Mouse (Mus musculus) thymus, postnatal 14 days (tissue): ENCODE measurements around the gene Txndc15.
A peak's percentile ranks its signal among the peaks of the same experiment; 100 is the strongest.
"Not testable (repeated sequence)": the region's sequence is repeated elsewhere in the genome, so short reads cannot be mapped to it uniquely, and the experiment has no call there.

Experiments
- DNase-seq: peaks from one replicate; pipeline ENCODE4 v3.0.0; 2021

Txndc15 gene

GRCm38 (mm10) chr13:55714501-55715166 lies at the start of gene Txndc15:
TSS of gene Txndc15 (plus strand) at chr13:55714650.
- peak; percentile 90 for DNase-seq

- peak; percentile 70 for DNase-seq
These were observed 45.9 kb upstream of the Txndc15 start for GRCm38 (mm10) chr13:55668550-55668949.

- no peak for DNase-seq
These were observed 41.7 kb upstream of the Txndc15 start for GRCm38 (mm10) chr13:55672711-55673110.

GRCm38 (mm10) chr13:55677364-55677763 lies 37.1 kb upstream of the Txndc15 start:
- no peak for DNase-seq

- no peak for DNase-seq
These were observed 32.2 kb upstream of the Txndc15 start for GRCm38 (mm10) chr13:55682201-55682600.

- no peak for DNase-seq
These were observed 30.9 kb upstream of the Txndc15 start for GRCm38 (mm10) chr13:55683581-55683980.

- no peak for DNase-seq
These were observed 28.3 kb upstream of the Txndc15 start for GRCm38 (mm10) chr13:55686107-55686633.

GRCm38 (mm10) chr13:55687927-55688602 lies 26.4 kb upstream of the Txndc15 start:
- no peak for DNase-seq

- DNase-seq, result peak; percentile 92
These were observed 21.8 kb upstream of the Txndc15 start, which contains the start of gene B230219D22Rik for GRCm38 (mm10) chr13:55692535-55693242. TSS of gene B230219D22Rik (plus strand) at chr13:55693124.

- peak; percentile 77 for DNase-seq
These were observed 21.2 kb upstream of the Txndc15 start for GRCm38 (mm10) chr13:55693243-55693721.

GRCm38 (mm10) chr13:55694110-55694509 lies 20.3 kb upstream of the Txndc15 start:
- DNase-seq, result peak; percentile 10

- DNase-seq, result not testable (repeated sequence)
These were observed 18.5 kb upstream of the Txndc15 start for GRCm38 (mm10) chr13:55695989-55696388.

- no peak for DNase-seq
These were observed 10.1 kb upstream of the Txndc15 start for GRCm38 (mm10) chr13:55704301-55704700.

- no peak for DNase-seq
These were observed 1.6 kb upstream of the Txndc15 start for GRCm38 (mm10) chr13:55712846-55713245.

- DNase-seq, result no peak
These were observed 690 bp downstream of the Txndc15 start for GRCm38 (mm10) chr13:55715167-55715512.

GRCm38 (mm10) chr13:55715908-55716510 lies 1.6 kb downstream of the Txndc15 start:
- DNase-seq, result peak; percentile 58

GRCm38 (mm10) chr13:55721516-55721915 lies 7.1 kb downstream of the Txndc15 start:
- no peak for DNase-seq

GRCm38 (mm10) chr13:55721995-55722394 lies 7.5 kb downstream of the Txndc15 start:
- DNase-seq, result no peak

- DNase-seq, result peak; percentile 29
These were observed 12.2 kb downstream of the Txndc15 start for GRCm38 (mm10) chr13:55726598-55727119.

GRCm38 (mm10) chr13:55727120-55727838 lies 12.8 kb downstream of the Txndc15 start, which contains the start of gene Pcbd2:
TSS of gene Pcbd2 (plus strand) at chr13:55727368.
- peak; percentile 93 for DNase-seq

- peak; percentile 83 for DNase-seq
These were observed 13.4 kb downstream of the Txndc15 start for GRCm38 (mm10) chr13:55727839-55728238.

- DNase-seq, result no peak
These were observed 16.3 kb downstream of the Txndc15 start for GRCm38 (mm10) chr13:55730716-55731115.
